Mouse (Mus musculus) myocyte (in vitro differentiated cells): ENCODE measurements around the gene Gm4922. TPM values are rescaled to one million over a fixed set of nuclear protein-coding genes. Genes with fewer than 3 reads are reported as not detected.

Experiments used
- H3K27me3 ChIP-seq: one replicate; pipeline ENCODE4 v1.6.1; 2011; ENCODE audit not compliant: control insufficient read depth, insufficient read depth, insufficient read length
- H3K36me3 ChIP-seq: one replicate; pipeline ENCODE4 v1.6.1; 2011; ENCODE audit not compliant: control insufficient read depth, insufficient read depth
- H3K4me2 ChIP-seq: one replicate; pipeline ENCODE4 v1.6.1; 2011; ENCODE audit warnings: low read depth, control low read depth
- H3K4me3 ChIP-seq: one replicate; pipeline ENCODE4 v1.5.1; 2011; ENCODE audit warnings: mild to moderate bottlenecking, control low read depth, moderate library complexity
- H3K79me2 ChIP-seq: one replicate; pipeline ENCODE4 v1.6.1; 2011; ENCODE audit not compliant: control insufficient read depth, insufficient read depth
- H3ac ChIP-seq: one replicate; pipeline ENCODE4 v1.6.1; 2011; ENCODE audit not compliant: control insufficient read depth, insufficient read length
- CEBPB ChIP-seq: IDR thresholded peaks from 2 replicates; pipeline ENCODE4 v1.6.1; 2011; ENCODE audit warnings: mild to moderate bottlenecking, moderate library complexity; ENCODE audit not compliant: poor library complexity, insufficient read depth, severe bottlenecking
- E2F4 ChIP-seq: IDR thresholded peaks from one replicate; pipeline ENCODE4 v1.6.1; 2011; ENCODE audit warnings: mild to moderate bottlenecking, control low read depth, moderate library complexity; ENCODE audit not compliant: insufficient read depth
- MAX ChIP-seq: IDR thresholded peaks from one replicate; pipeline ENCODE4 v1.6.1; 2011; ENCODE audit warnings: low read depth, mild to moderate bottlenecking, control low read depth
- MYOD1 ChIP-seq, 3 experiments: IDR thresholded peaks; one replicate each; pipeline ENCODE4 v1.6.1; 2011; ENCODE audit warnings: control low read depth in 2 of 3, low read depth in 2 of 3, mild to moderate bottlenecking in 2 of 3, moderate library complexity in 1 of 3; ENCODE audit not compliant: insufficient read length in 2 of 3, control insufficient read depth in 1 of 3
- MYOG ChIP-seq, 3 experiments: IDR thresholded peaks; one replicate each; pipeline ENCODE4 v1.6.1; 2011; ENCODE audit warnings: control low read depth in 2 of 3, low read depth in 2 of 3, mild to moderate bottlenecking in 2 of 3; ENCODE audit not compliant: insufficient read length in 2 of 3, control insufficient read depth in 1 of 3, insufficient read depth in 1 of 3
- POLR2A ChIP-seq: IDR thresholded peaks from one replicate; pipeline ENCODE4 v1.6.1; 2011; ENCODE audit warnings: low read depth, mild to moderate bottlenecking, control low read depth, moderate library complexity; ENCODE audit not compliant: insufficient read length
- POLR2AphosphoS2 ChIP-seq: IDR thresholded peaks from one replicate; pipeline ENCODE4 v1.6.1; 2011; ENCODE audit warnings: low read depth, control low read depth; ENCODE audit not compliant: insufficient read length
- REST ChIP-seq: IDR thresholded peaks from one replicate; pipeline ENCODE4 v1.6.1; 2011; ENCODE audit warnings: mild to moderate bottlenecking, control low read depth, moderate library complexity; ENCODE audit not compliant: insufficient read depth, insufficient read length
- SRF ChIP-seq: IDR thresholded peaks from one replicate; pipeline ENCODE4 v1.6.1; 2011; ENCODE audit warnings: low read depth; ENCODE audit not compliant: control insufficient read depth, insufficient read length
- TCF12 ChIP-seq: IDR thresholded peaks from one replicate; pipeline ENCODE4 v1.6.1; 2011; ENCODE audit warnings: mild to moderate bottlenecking, control low read depth; ENCODE audit not compliant: poor library complexity, insufficient read depth, severe bottlenecking
- TCF3 ChIP-seq: IDR thresholded peaks from one replicate; pipeline ENCODE4 v1.6.1; 2011; ENCODE audit warnings: low read depth, control low read depth; ENCODE audit not compliant: insufficient read length
- USF1 ChIP-seq: IDR thresholded peaks from one replicate; pipeline ENCODE4 v1.6.1; 2011; ENCODE audit warnings: low read depth, mild to moderate bottlenecking, control low read depth, moderate library complexity
- polyA plus RNA-seq: library from polyadenylated mRNA; unstranded; fragments of >200 nt; fragmentation: generic; extraction: Trizol; gene quantifications from one replicate; pipeline ENCODE4 v1.2.1, GENCODE M21; 2012; ENCODE audit warnings: missing spikeins

Gm4922 gene
- polyA plus RNA-seq, 1 experiment, result not detected

GRCm38 (mm10) chr10:18760241-18760640 is 26.4 kb downstream of the Gm4922 start:
- Histone ChIP-seq H3ac (no peak overlapping the region), H3K36me3 (no peaks in the 10 kb centered on the region), H3K79me2 (no peaks in the 10 kb centered on the region), H3K27me3 (no peaks in the 10 kb centered on the region), H3K4me2 (no peak overlapping the region), H3K4me3 (no peak overlapping the region)
- TF ChIP-seq SRF (no peak), USF1 (no peak), MAX (no peak), TCF12 (no peak), POLR2AphosphoS2 (no peak), POLR2A (no peak), REST (no peak), CEBPB (no peak), E2F4 (no peak), MYOG (IDR thresholded peaks at IDR 0.05; ENCODE audit: control insufficient read depth in 1 of 3, insufficient read depth in 1 of 3, insufficient read length in 2 of 3, low read depth in 2 of 3) (no peak), TCF3 (no peak), MYOD1 (IDR thresholded peaks at IDR 0.05; ENCODE audit: control insufficient read depth in 1 of 3, insufficient read length in 2 of 3, low read depth in 2 of 3) (no peak)

- Histone ChIP-seq H3K36me3 (no peaks in the 10 kb centered on the region), H3K4me3 (no peak overlapping the region), H3K79me2 (no peaks in the 10 kb centered on the region), H3K27me3 (no peaks in the 10 kb centered on the region), H3K4me2 (no peak overlapping the region), H3ac (no peak overlapping the region)
- TF ChIP-seq POLR2AphosphoS2 (no peak), REST (no peak), MAX (no peak), USF1 (no peak), CEBPB (no peak), SRF (no peak), E2F4 (no peak), MYOD1 (IDR thresholded peaks at IDR 0.05; ENCODE audit: control insufficient read depth in 1 of 3, insufficient read length in 2 of 3, low read depth in 2 of 3) (no peak), TCF12 (no peak)
These were observed 36.5 kb downstream of the Gm4922 start for GRCm38 (mm10) chr10:18750057-18750456.

- no peak within 1 kb of the TSS for H3ac ChIP-seq
- peaks cover 6% of the 10 kb centered on the region for H3K27me3 ChIP-seq
- no peak within 1 kb of the TSS for H3K4me2 ChIP-seq
- H3K79me2 ChIP-seq, result no peaks in the 10 kb centered on the region
- H3K36me3 ChIP-seq, result no peaks in the 10 kb centered on the region
- TF ChIP-seq POLR2A (no peak), TCF12 (no peak)
- no peak within 1 kb of the TSS for H3K4me3 ChIP-seq
These were observed 43.1 kb downstream of the Gm4922 start, which contains the start of gene Arfgef3 for GRCm38 (mm10) chr10:18743286-18744142. Gene Arfgef3 (minus strand): TSS chr10:18743949.

- TF ChIP-seq USF1 (no peak), MAX (no peak)
- H3ac ChIP-seq, result no peak overlapping the region
- H3K4me3 ChIP-seq, result no peak overlapping the region
- H3K27me3 ChIP-seq, result peaks cover 6% of the 10 kb centered on the region
- H3K36me3 ChIP-seq, result no peaks in the 10 kb centered on the region
- H3K4me2 ChIP-seq, result no peak overlapping the region
- no peaks in the 10 kb centered on the region for H3K79me2 ChIP-seq
These were observed 44.5 kb downstream of the Gm4922 start for GRCm38 (mm10) chr10:18742086-18742485.

- H3K4me3 ChIP-seq, result no peak overlapping the region
- TF ChIP-seq MYOG (IDR thresholded peaks at IDR 0.05; ENCODE audit: control insufficient read depth in 1 of 3, insufficient read depth in 1 of 3, insufficient read length in 2 of 3, low read depth in 2 of 3), result no peak
- TF ChIP-seq POLR2A, result no peak
- TF ChIP-seq REST, result no peak
- no peak for TF ChIP-seq USF1
- H3K4me2 ChIP-seq, result no peak overlapping the region
- H3K36me3 ChIP-seq, result no peaks in the 10 kb centered on the region
- H3K79me2 ChIP-seq, result no peaks in the 10 kb centered on the region
- H3K27me3 ChIP-seq, result peaks cover 6% of the 10 kb centered on the region
- H3ac ChIP-seq, result no peak overlapping the region
These were observed 45.6 kb downstream of the Gm4922 start for GRCm38 (mm10) chr10:18741024-18741423.

Other genes starting within 250 kb of the Gm4922 start
- 9.7 TPM for gene Hebp2, start 240.7 kb downstream of the Gm4922 start, polyA plus RNA-seq
- gene Arfgef3, start 42.8 kb downstream of the Gm4922 start, polyA plus RNA-seq, result not detected
- 0.02 TPM for gene Perp, start 58.2 kb upstream of the Gm4922 start, polyA plus RNA-seq
- gene Tnfaip3, start 228.9 kb upstream of the Gm4922 start, polyA plus RNA-seq, result 8.0 TPM